Mouse (Mus musculus) mouse trophoblast stem cell (cell line): ENCODE data around the gene 1700029I15Rik.

Source experiments
- in situ Hi-C, 2 experiments: fragments of 300-500 bp; cut with MseI, MboI; formaldehyde crosslinking; loops; 2 replicates in 1 of 2; 3 replicates in 1 of 2; pipeline ENCODE4 v1.15.1; 2025

1700029I15Rik gene

DNA sequence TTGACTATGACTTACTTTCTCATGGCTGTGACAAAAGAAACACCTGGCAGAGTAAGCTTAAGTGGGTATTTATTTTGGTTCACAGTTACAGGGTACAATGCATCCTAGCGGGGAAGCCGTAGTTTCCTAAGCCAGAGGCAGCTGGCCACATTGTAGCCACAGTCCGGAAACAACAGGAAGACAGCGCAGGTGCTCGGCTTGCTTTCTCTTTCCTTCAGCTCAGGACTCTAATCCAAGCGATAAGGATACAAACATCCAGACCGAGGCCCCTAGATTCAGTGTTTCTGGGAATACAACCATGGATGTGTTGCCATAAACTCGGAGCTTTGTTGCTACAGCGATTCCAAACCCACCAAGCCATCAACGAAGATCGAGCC lies 8.9 kb upstream of the 1700029I15Rik start:
- in situ Hi-C loops, result no loop called here

DNA sequence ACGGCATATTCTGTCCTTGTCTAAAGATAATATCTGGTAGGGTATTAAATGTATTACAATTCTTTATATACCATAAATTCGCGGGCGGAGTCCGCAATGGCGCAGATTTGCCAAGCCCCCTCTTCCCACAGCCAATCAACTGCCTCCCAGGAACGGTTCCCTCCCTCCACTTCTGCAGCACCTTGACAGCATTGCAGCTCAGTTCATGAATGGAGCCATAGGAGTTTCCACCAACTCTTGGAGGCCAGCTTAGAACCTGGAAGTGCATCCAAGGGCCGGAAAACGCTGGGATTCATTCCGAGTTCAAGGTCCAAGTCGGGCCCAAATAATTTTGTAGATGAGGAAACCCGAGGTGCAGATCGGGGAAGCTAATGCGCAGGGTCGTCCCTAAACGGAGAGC lies 7.8 kb upstream of the 1700029I15Rik start, which contains the start of the genes Pex16 and Large2:
Pex16 (plus strand) TSS at position 163 of the 400 bp plus-strand sequence.
Large2 (minus strand) TSS at position 356 of the 400 bp plus-strand sequence.
- in situ Hi-C loops, result no loop called here

DNA sequence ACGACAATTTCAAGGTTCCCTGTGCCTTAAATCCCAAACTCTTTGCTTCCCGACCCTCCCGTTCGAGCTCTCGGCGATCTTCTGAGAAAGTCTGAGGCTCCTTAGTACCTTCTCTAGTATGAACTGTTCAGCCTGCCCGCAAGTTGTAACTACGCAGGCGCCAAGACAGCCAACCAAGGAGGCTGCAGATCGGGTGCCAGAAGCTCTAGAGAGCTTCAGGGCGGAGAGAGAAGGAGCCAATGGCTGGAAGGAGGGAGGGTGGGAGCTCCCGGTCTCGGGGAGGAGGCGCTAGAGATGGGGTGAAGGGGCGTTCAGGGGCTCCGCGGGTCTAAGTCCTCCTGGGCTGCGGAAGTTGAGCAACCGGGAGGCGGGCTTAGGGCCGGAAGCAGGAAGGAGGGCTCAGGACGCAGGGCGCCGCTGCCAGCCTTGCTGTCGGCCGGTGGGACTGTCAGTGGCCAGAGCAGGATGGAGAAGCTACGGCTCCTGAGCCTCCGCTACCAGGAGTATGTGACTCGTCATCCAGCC lies 7.2 kb upstream of the 1700029I15Rik start:
- in situ Hi-C loops, result no loop called here

DNA sequence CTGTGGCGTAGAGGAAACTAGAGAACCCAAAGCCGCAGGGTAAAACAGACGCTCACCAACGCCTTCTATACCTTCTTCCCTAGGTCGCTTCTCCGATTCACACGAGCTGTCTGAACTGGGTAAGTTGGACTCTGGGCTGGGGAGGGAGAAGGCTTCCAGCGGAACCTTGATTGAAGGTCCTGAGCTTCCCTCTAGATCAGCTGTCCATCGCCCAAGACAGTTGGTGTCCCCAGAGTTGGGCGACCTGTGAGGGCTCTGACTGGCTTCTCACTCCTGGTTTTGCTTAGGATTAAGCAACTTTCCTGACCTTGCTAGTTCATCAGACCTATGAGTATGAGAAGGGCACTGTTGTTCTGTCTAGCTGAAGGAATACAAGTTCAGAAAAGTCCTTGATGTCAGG lies 6.5 kb upstream of the 1700029I15Rik start:
- in situ Hi-C loops, result no loop called here

DNA sequence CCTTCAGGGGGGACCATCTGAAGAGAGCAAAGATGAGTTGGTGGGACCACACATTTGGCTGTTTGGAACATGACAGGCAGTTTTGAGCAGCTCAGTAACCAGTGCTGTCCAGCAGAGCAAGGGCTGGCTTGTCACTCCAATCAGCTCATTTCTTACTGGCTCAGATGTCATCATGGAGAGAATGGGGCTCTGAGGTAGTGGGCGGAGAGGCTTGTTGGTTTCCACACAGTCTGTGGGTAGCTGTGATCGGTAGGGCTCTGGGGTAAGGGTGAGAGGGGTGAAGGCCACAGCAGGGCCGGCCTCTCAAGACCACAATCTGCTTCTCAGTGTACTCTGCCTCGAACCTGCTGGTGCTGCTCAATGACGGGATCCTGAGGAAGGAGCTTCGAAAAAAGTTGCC lies 6.0 kb upstream of the 1700029I15Rik start:
- in situ Hi-C loops, result no loop called here

DNA sequence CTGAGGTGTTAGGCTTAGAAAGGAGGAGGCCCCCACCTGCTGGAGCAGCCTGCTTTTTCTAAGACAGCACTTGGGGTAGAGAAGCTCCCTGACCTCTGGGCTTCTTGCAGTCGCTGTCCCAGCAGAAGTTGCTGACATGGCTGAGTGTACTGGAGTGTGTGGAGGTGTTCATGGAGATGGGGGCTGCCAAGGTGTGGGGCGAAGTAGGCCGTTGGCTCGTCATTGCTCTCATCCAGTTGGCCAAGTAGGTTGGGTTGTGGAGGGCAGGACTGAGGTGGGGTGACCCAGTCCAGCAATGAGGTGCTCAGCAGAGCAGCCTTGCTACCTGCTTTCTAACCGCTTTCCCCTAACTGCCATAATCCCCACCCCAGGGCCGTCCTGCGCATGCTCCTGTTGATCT lies 5.0 kb upstream of the 1700029I15Rik start:
- in situ Hi-C loops, result no loop called here

DNA sequence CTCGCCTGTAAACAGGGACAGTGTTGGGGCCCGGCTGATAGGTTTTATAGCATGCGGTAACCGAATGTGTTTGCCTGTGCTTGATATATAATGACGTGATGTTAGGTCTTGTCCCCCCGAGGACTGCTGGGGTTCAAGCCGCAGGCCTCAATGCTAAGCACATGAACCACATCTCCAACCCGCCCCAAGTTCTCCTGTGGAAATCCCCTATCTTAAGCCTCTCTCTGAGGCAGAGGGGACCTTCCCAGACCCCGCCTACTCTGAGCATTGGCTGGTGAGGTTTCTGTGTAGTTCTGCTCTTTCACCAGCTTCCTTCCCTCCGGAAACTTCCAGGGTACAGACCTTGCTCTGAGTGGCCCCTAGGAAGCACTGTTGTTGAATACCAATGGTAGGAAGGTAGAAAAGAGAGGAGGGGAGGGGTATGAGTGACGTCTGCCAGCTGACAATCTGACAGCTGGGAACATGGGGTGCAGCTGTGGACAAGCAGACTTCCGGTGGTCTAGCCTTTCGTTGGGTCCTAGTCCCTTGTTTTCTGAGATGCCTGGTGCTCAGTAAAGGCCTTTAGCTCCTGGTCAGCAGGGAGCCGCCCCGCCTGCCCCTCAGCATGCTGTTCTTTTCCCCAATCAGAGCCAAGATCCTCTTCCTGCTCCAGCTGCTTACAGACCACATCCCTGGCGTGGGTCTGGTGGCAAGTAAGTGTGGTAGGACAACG lies 2.4 kb upstream of the 1700029I15Rik start:
- in situ Hi-C loops, result no loop called here

DNA sequence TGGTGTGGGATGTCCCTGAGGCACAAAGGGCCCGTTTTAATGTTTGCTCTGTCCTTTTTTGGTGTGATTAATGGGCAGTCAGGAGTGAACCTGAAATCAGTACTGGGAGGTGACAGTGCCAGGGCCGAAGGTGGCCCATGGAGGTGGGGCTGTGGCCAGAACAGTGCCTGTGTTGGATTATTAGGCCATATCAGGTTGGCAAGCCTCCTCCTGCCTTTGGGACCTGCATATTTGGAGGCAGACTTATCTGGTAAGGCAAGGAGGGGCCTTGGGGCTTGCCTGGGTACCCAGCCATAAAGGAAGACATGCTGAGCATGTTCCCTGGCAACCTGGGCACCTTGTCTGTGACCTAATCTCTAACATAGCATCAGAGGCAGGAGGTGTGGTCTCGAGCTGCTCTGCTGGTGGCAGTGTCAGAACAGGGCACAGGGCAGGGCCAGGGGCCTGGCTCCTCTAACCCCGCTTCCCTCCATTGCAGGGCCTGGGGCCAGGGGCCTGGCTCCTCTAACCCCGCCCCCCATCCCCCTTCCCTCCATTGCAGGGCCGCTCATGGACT lies 1.8 kb upstream of the 1700029I15Rik start:
- in situ Hi-C loops, result no loop called here

DNA sequence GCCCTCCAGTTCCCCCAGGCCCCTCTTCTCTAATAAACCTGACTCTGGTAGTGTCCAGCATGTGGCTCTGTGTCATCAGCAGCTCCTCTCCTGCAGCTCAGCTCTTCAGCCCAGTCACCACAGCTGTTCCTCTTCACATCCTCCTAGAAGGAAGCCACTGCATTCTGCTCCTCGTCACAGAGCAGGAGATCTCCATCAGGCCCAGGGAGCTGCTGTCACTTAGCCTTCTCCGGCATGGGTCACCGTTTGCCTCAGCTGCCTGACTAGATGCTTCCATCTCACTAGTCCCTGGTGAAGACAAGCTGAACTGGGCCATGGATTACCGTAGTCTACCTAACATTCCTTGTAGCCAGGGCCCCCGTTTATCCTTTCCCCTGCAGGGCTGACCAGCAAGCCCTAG lies 1.2 kb upstream of the 1700029I15Rik start:
- in situ Hi-C loops, result no loop called here

DNA sequence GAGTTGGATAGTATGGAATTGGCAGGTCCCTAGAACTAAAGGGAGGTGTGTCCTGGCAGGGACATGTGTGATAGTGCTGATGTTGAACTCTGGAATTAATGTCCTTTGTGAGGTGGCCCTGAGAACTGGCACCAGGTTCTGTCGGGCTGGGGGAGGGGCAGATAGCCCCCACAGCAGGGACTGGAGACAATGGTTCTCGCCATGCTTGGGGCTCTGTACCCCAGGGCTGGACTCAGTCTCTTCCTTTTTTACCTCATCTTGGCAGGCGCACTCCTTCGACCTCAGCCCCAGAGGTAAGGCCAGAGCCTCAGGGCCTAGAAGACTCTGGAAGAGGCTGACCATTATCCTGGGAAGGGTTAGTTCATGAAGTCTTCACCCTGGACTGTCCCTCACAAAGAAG lies 421 bp downstream of the 1700029I15Rik start:
- in situ Hi-C loops, result no loop called here

DNA sequence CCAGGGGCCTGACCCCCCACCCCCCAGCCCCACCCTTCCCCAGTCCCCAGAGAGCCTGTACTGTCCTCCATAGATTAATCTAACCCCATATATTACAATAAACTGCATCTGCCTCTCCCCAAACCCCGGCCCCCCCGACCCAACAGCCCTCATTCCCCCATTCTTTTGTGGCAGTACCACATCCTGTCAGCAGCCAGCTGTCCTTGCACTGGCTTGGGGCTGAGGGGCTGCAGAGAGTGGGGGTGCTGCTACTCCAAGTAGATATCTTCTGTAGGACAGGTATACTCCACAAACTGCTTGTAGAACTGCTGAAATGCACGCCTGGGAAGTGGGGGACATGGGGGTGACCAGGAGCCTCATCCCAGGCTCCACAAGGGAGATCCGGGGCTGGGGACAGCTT lies 1.8 kb downstream of the 1700029I15Rik start:
- in situ Hi-C loops, result no loop called here

DNA sequence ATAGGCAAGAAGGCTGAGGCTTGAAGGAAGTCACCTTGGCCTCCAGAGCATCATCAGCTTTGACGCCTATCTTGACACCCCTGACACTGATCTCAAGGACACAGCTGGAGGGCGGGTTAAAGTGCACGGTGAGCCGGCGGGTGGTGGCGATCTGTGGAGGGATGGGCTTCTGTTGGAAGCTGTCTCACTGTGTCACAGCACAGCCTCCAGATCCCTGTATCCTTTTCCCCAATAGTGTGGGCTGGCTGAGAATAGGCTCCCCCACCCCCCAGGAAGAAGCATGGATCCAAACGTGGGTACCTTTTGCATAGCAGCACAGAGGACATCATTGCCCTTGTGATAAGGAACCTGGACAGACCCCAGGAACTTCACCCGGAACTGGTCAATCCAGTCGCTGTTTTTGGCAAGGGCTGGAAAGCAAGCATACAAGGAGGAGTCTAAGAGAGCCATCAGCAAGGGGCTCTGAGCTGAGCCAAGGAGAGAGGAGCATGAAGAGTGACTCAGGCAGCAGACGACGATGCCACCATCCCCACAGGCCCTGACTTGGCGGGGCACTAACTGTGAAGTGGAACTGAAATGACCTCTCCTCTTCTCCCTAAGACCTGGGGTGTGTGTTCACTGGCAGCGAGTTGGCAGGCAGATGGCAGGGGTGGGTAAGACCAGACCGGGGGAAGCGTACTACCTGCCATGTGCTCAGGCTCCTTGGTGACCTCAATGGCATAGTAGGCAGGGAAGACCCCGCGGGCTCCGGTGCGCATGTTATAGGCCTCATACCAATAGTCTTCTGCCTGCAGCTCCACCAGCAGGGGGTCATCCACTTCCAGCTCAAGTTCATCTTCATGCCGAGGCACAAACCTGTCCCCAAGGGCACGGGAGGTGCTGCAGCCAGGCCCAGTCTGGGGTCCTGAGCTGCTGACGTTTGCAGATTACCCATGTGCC lies 3.0 kb downstream of the 1700029I15Rik start:
- in situ Hi-C loops, result no loop called here

DNA sequence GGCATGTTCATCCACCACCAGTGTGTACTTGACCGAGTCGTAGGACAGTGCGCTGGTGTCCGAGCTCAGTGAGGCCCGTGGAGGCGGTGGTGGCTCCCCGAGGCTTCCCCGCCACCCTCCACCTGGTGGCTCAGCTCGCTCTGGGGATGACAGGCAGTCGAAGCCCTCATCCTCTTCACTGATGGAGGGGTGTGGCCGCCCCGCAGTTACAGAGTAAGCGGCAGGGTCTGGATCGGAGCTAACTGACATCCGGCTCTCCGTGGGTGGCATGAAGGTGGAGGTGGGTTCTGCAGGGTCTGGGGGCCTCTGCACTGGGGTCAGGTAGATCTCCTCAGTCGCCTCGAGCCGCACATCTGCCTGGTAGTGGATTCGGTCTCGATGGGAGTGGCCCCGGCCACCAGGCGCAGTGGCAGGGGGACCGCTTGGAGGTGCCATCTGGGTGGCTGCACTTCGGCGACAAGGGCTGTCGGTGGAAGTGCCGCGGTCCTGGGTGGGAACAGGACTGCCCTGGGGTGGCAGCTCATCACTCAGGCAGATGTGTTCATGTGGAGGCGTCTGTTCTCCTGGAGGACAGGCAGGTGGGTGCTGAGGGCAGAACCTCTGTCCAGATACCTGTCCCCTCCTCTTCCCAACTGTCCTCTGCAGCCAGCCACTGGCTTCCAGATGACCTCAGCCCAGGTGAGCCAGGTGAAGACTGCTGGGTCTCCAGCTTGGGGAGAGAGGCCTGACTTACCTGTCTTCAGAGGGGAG lies 4.7 kb downstream of the 1700029I15Rik start:
- in situ Hi-C loops, result no loop called here

DNA sequence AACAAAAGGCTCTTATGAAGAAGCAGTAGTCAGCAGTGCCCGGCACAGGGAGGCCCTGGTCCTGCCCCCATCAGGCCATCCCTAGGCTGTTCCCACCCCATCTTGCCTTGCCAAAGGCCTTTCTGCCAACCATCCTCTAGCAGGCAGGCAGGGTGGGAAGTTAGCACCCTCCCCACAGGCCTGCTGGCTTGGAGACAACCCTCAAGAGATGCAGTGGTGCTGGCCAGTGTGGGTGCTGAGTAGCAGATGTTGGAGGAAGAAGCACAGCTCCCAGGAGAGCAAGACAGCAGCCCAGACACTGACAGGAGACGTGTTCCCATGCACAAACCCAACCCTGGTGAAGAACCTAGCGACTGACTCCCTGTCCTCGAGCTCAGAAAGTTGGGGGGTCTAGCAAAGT lies 5.3 kb downstream of the 1700029I15Rik start:
- in situ Hi-C loops, result no loop called here

DNA sequence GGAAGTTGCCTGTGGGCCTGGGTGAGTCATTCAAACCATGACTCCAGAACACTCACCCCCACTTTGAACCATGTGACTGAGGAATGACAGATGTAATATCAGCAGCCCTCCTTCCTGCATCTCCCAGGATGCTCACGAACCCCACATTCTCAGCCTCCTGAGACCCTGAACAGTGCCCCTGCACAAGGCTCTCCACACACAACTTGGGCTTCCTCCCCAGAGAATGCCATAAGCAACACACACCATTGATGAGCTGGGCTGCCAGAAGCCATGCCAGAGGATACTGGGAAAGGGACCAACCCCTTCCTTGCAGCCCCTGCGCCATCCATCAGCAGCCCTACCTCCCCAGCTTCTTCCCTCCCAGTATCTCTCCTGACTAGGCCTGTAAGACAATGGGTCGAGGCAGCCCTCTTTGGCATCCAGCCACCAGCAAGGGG lies 5.8 kb downstream of the 1700029I15Rik start:
- in situ Hi-C loops, result no loop called here

DNA sequence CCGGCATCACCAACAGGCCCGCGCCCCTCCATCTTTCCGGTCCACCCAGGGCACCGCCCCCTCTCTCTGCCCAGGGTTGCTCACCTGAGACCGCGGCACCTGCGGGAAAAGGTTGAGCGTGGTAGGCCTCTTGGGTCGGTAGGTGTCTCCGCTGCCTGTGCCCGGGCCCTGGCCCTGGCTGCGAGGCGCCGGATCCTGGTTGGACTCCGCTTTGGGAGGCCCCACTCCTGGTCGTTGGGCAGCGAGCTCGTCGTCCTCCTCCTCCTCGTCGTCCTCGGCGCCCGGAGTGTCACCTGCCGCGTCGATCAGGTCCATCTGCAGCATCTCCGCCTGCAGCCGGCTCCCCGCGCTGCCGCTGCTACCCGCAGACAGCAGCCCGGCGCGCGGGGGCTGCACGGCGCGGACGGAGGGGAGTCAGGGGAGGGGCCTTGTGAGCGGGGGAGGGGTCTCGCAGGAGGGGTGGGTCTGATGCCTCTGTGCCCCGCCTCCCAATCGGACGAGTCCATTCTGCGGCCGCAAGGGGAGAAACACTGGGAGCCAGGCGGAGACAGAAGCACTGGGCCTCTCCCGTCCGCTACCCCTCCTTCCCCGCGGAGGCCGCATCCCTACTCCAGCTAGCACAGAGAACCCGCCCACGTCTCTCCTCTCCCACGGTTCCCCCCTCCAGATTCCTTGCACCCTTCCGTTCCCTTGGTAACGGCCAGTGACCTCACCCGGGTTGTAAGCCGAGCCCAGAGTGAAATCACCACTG lies 6.7 kb downstream of the 1700029I15Rik start:
- in situ Hi-C loops, result no loop called here

DNA sequence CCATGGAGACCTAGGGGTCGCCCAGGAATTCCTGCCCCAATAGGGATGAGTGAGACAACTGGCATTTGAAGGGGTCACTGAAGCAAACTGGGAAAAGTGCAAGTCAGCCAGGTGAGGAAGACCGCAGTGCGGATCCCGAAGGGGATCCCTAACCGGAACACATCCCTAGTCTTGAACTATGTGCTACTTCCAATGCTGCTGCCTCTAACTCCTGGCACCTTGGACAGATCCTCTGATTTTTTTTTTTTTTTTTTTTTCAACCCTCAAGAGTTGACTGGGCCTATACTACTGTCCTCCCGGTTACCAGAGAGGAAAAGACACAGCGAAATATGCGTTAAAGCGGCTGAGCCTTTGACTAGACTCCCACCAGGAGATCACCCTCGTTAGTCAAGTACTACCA lies 7.3 kb downstream of the 1700029I15Rik start:
- in situ Hi-C loops, result no loop called here

DNA sequence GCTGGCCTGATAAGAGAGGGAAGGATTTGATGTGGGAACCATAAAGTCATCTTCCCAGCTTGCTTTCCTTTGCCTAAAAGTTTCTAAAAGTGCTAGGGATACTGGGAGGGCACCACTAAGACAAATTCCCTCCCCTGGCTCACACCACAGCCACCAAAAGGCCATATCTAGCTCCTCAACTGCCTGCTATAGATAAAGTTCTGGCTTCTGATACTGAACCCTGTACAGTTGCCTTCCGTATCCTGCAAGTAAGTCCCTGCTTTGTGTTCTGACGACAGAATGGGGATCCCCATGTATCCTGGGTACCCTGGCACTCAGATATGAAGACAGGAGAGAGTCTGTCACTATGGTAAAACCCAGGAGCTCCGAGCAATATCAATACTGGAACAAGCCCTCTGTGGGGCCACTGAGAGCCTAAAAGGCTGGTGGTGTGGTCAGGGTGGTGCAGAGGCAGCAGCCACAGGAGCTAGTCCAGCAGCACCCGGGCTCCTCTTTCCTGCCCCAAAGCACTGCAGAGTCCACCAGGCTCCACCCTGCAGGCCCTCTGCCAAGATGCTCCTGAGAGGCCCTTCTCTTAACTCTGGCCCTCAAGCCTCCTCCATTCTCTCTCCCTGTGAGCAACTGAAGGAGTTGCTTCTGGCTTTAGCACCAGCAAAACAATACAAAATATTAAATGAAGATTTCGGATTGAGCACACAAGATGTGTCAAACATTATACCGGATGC lies 8.0 kb downstream of the 1700029I15Rik start:
- in situ Hi-C loops, result no loop called here

DNA sequence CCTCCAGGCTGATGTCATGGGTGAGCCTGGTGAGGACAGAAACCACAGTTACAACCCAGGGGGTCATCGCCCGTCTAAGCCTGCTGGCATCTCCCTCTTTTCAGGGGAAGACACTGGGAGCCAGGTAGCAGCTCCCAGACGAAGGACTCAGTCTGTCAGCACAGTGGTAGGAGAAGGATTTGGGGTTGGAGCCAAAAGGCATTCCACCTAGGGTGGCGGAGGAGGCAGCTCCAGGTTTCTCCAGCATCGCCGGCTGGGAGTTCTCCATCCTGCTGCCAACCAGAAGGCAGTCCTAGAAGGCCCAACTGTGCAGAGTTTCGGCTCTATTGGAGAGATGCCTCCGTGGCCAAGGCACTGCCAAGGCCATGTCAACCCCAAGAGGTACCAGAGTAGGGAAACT lies 8.8 kb downstream of the 1700029I15Rik start:
- in situ Hi-C loops, result no loop called here

DNA sequence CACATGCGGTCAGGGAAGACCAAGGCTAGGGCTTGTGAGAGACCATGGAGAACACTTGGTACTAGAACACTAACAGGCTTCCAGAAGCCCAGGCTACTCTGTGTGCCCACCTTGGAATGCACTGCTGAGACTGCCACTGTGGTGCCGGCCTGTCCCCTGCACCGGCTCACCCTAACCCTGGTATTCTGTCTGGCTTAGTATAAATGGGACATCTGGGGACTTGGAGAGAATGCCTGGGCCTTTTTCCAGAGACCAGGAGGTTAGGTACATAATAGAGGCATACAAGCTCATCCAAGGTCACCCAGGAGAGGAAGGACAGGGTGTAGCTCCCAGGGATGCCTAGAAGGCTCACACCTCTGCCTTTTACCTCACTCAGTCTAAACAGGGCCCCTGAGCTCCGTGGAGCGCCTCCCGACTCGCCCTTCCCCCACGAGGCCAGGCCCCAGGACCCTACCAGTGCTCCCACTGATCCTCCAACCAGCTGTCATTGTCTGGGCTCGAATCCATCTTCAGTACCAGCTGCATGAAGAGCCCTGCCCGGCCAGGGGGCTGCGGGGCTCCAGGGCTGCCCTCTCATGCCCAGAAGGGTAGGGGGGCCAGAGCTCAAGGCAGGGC lies 9.5 kb downstream of the 1700029I15Rik start:
- in situ Hi-C loops, result no loop called here
